Mouse (Mus musculus) limb, embryonic 13.5 days (tissue): ENCODE measurements around the gene Gm20547. TPM values are rescaled to one million over a fixed set of nuclear protein-coding genes. Genes with fewer than 3 reads are reported as not detected.
A peak's percentile ranks its signal among the peaks of the same experiment; 100 is the strongest.

Source experiments
- ATAC-seq: fragments of 200-750 bp; cut with Nextera tagmentation; 2 replicates; pipeline ENCODE4 v1.8.0; 2017; ENCODE audit warnings: low read depth, moderate number of reproducible peaks, moderate TSS enrichment; ENCODE audit not compliant: low FRiP score
- H3K27ac ChIP-seq: fragments of 300-500 bp; sonication (generic); 2 replicates; pipeline ENCODE4 v1.5.1; 2015; ENCODE audit warnings: inconsistent platforms, mild to moderate bottlenecking, moderate library complexity
- H3K27me3 ChIP-seq: fragments of 300-500 bp; sonication (generic); 2 replicates; pipeline ENCODE4 v1.6.1; 2015; ENCODE audit warnings: mild to moderate bottlenecking, inconsistent platforms
- H3K36me3 ChIP-seq: fragments of 300-500 bp; sonication (generic); 2 replicates; pipeline ENCODE4 v1.6.1; 2015; ENCODE audit warnings: inconsistent platforms, mild to moderate bottlenecking, moderate library complexity
- H3K4me1 ChIP-seq: fragments of 300-500 bp; sonication (generic); 2 replicates; pipeline ENCODE4 v1.6.1; 2015; ENCODE audit warnings: inconsistent platforms
- H3K4me2 ChIP-seq: fragments of 300-500 bp; sonication (generic); replicated peaks from 2 replicates; pipeline ENCODE4 v1.6.1; 2015; ENCODE audit warnings: inconsistent platforms, mild to moderate bottlenecking, moderate library complexity
- H3K4me3 ChIP-seq: fragments of 300-500 bp; sonication (generic); 2 replicates; pipeline ENCODE4 v1.5.1; 2015; ENCODE audit warnings: moderate library complexity, mild to moderate bottlenecking, inconsistent platforms
- H3K9ac ChIP-seq: fragments of 300-500 bp; sonication (generic); 2 replicates; pipeline ENCODE4 v1.6.1; 2015; ENCODE audit warnings: mild to moderate bottlenecking, inconsistent platforms
- H3K9me3 ChIP-seq: fragments of 300-500 bp; sonication (generic); 2 replicates; pipeline ENCODE4 v1.6.1; 2016; ENCODE audit warnings: inconsistent platforms
- WGBS: fragments of 180-500 bp; shearing (Covaris S2); methylation state at CpG from one replicate; pipeline ENCODE4 v1.1.7; 2015; 5-methylcytosine and 5-hydroxymethylcytosine counted together
- polyA plus RNA-seq: library from polyadenylated mRNA; unstranded; fragments of >200 nt; fragmentation: Nextera tagmentation; extraction: Ambion mirVana; gene quantifications from 2 replicates; pipeline ENCODE4 v1.2.1, GENCODE M21; 2015

The Gm20547 gene
- not detected in 2 replicates for polyA plus RNA-seq

DNA sequence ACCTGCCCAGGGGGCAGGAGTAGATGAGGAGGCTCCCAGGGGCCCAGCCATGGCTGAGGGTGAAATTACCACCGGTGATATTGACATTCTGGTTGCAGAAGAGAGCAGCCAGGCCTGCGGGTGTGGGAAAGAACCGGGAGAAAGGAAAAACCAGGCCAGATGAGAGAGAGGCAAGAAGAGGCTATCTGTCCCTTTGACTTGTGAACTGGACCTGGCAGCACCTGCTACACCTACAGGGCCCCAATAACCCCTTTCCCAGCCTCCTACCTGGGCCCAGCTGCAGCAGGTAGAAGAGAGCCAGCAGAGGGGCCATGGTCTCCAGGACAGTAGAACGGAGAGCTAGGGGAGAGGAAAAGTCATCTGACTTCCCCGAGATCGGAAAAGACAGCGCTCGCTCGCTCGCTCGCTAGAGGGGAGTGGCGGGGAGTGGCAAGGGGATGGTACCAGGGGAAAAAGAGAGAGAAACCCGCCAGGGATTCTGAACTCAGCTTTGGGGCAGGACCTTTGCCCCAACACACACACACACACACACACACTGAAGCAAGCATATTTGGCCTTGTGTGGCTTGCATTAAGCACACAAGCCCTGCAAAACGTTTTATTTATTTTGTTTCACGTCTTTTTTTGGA, at the start of gene Gm20547:
Gm20547 (minus strand) TSS at position 360 of the 628 bp plus-strand sequence.
- no peak within 1 kb of the TSS; the same call in 1 of the 2 replicates for H3K27ac ChIP-seq
- no peak for ATAC-seq
- H3K9me3 ChIP-seq, result no peaks in the 10 kb centered on the region
- peaks cover 16% of the 10 kb centered on the region for H3K27me3 ChIP-seq
- peak within 1 kb of the TSS; percentile 35; the same call in 1 of the 2 replicates for H3K9ac ChIP-seq
- 9% methylated on average over 15 of the region's 15 CpGs for WGBS
- peak within 1 kb of the TSS; percentile 14; the same call in 1 of the 2 replicates for H3K4me2 ChIP-seq
- H3K4me3 ChIP-seq, result no peak within 1 kb of the TSS
- 0 out of 2 replicates have a peak, but pooled peaks cover 4% of the 10 kb centered on the region for H3K4me1 ChIP-seq
- no peaks in the 10 kb centered on the region for H3K36me3 ChIP-seq

DNA sequence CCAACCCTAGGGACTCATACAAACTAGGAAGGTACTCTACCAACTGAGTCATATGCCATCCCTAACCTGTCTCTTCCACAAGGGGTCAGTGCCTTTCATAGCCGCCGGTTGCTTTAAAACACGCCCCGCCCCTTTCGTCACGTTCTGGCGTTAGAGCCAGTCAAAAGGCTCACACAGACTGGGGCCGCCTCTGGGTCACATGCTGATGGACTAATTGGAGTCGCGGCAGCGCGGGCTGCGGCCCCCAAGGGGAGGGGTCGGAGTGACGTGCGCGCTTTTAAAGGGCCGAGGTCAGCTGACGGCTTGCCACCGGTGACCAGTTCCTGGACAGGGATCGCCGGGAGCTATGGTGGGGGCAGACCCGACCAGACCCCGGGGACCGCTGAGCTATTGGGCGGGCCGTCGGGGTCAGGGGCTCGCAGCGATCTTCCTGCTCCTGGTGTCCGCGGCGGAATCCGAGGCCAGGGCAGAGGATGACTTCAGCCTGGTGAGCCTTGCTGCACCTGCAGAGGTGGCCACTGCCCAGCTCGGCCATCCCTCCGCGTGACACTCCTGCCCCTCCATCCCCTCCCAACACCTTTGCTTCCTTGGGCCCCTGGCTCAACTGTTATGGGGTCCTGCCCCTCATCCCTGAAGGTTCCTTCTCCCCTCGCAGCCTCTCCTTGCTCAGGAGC, 49.4 kb upstream of the Gm20547 start, which contains the start of gene Neu1:
Neu1 (plus strand) TSS at position 193 of the 674 bp plus-strand sequence.
- peak within 1 kb of the TSS; percentile 84 for H3K9ac ChIP-seq
- ATAC-seq, result peak; percentile 97
- H3K36me3 ChIP-seq, result peaks cover 18% of the 10 kb centered on the region
- H3K4me3 ChIP-seq, result peak within 1 kb of the TSS; percentile 77
- H3K4me1 ChIP-seq, result peaks cover 11% of the 10 kb centered on the region
- H3K27me3 ChIP-seq, result no peaks in the 10 kb centered on the region
- WGBS, result under 1% methylated on average over 38 of the region's 38 CpGs
- peak within 1 kb of the TSS; percentile 99 for H3K4me2 ChIP-seq
- H3K27ac ChIP-seq, result no peak within 1 kb of the TSS
- no peaks in the 10 kb centered on the region for H3K9me3 ChIP-seq

DNA sequence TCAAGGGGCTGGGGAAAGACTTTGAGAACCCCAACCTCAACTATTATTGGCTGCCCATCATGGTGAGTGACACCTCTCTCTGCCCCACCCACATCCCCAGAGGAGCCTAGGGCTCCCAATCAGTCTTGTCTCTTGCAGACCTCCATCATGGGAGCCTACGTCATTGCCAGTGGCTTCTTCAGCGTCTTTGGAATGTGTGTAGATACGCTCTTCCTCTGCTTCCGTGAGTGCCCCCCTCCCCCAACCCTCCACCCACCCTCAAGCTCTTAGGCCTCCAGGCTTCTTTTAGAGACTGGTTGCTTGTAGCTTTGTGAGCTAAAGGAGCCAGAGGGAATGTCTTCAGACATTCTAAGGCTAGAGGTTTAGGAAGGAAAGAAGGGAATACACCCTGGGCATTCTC, 47.0 kb upstream of the Gm20547 start:
- H3K4me2 ChIP-seq, result no peak overlapping the region
- WGBS, result 68% methylated on average over 4 of the region's 4 CpGs
- no peak overlapping the region for H3K4me3 ChIP-seq
- H3K9me3 ChIP-seq, result no peaks in the 10 kb centered on the region
- H3K4me1 ChIP-seq, result peaks cover 11% of the 10 kb centered on the region
- peaks cover 3% of the 10 kb centered on the region; the same call in 1 of the 2 replicates for H3K36me3 ChIP-seq
- no peak overlapping the region for H3K27ac ChIP-seq
- H3K9ac ChIP-seq, result no peak overlapping the region
- no peak for ATAC-seq
- no peaks in the 10 kb centered on the region for H3K27me3 ChIP-seq

DNA sequence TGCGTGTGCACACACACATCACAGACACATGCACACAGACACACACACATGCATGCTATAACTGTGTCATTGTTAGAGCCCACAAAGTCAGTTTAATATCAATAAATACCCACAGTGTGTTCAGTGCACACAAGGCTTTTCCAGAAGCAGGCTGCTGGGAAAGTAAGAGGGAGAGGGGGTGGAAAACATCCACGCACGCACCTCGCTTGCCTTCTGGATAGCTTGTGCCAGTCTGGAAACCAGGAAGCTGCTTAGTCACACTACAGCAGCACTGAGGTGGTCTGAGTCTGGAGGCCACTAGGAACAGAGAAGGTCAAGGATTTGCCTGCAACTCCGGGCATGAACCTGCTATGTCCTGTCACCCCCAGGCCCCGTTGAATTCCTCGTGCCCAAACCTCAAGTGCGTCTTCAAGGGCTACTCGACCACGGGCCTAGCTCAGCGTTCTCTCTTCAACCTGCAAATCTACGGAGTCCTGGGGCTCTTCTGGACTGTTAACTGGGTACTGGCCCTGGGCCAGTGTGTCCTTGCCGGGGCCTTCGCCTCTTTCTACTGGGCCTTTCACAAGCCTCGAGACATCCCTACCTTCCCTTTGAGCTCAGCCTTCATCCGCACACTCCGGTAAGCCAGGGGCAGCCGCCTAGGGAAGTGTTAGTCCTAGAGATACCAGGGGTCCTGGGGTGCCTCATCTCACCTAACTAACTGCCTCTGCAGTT, 45.6 kb upstream of the Gm20547 start:
- Histone ChIP-seq H3K9ac (no peak overlapping the region), H3K27ac (no peak overlapping the region), H3K36me3 (no peaks in the 10 kb centered on the region), H3K4me3 (no peak overlapping the region), H3K9me3 (no peaks in the 10 kb centered on the region), H3K27me3 (no peaks in the 10 kb centered on the region), H3K4me1 (peaks cover 10% of the 10 kb centered on the region), H3K4me2 (no peak overlapping the region)
- ATAC-seq, result no peak
- WGBS, result 84% methylated on average over 18 of the region's 18 CpGs

DNA sequence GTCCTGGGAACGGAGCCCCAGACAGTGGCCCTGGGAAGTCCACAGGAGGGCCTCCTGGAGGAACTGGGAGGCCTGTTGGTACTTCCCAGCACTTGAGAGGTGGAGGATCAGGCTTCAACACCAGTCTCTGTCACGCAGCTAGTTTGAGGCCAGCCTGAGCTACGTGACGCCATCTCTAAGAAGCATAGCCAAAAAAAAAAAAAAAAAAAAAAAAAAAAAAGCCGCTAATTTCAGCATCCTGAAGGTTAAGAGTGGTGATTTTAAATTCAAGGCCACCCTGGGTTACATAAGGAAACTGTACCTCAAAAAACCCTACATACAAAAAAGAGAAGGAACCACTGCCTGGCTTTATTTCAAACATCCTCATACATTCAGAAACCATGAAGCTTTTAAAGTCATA, 42.4 kb upstream of the Gm20547 start:
- Histone ChIP-seq H3K36me3 (no peaks in the 10 kb centered on the region), H3K9me3 (no peaks in the 10 kb centered on the region), H3K4me2 (no peak overlapping the region), H3K27me3 (no peaks in the 10 kb centered on the region), H3K27ac (no peak overlapping the region), H3K9ac (no peak overlapping the region), H3K4me1 (no peaks in the 10 kb centered on the region), H3K4me3 (no peak overlapping the region)
- WGBS, result 67% methylated on average over 4 of the region's 5 CpGs
- no peak for ATAC-seq

DNA sequence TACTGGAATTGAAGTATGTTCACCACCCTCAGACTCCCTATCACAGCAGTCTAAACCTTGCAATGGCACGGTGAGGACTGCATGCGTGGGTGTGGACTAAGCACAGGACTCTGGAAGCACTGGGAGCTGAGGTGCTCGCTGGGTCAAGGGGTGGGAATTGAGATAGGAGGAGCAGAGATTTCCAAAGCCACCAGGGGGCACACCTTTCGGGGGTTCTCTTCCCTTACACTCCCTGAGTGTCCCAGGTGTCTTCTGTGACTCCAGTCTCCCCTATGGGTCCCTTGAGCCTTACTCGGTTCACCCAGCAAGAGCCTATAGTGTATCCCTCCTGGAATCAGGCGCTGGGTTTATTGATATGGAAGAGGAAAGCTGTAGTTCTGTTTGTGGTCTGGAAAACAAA, 41.1 kb upstream of the Gm20547 start:
- H3K4me1 ChIP-seq, result no peaks in the 10 kb centered on the region
- H3K4me2 ChIP-seq, result no peak overlapping the region
- no peaks in the 10 kb centered on the region for H3K9me3 ChIP-seq
- H3K36me3 ChIP-seq, result no peaks in the 10 kb centered on the region
- H3K9ac ChIP-seq, result no peak overlapping the region
- ATAC-seq, result no peak
- no peaks in the 10 kb centered on the region for H3K27me3 ChIP-seq
- WGBS, result 46% methylated on average over 6 of the region's 6 CpGs
- no peak overlapping the region for H3K27ac ChIP-seq
- no peak overlapping the region for H3K4me3 ChIP-seq

DNA sequence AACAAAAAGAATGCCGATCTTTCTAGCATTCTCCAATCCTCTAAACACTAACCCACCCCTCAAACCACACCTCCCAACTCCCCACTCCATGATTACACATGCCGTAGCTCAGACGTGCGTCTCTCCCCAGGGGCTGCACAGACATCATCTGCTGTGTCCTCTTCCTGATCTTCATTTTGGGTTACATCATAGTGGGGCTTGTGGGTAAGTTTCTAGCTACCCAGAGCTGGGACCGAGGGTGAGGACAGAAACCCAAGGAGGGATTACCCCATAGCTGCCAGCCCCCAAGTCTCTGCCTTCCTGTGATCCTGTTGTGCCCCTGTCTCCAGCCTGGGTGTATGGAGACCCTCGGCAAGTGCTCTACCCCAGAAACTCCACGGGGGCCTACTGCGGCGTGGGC, 35.3 kb upstream of the Gm20547 start:
- Histone ChIP-seq H3K4me2 (no peak overlapping the region), H3K27me3 (no peaks in the 10 kb centered on the region), H3K4me1 (peaks cover 17% of the 10 kb centered on the region), H3K9me3 (no peaks in the 10 kb centered on the region), H3K4me3 (no peak overlapping the region), H3K9ac (no peak overlapping the region), H3K36me3 (peaks cover 20% of the 10 kb centered on the region), H3K27ac (no peak overlapping the region)
- 80% methylated on average over 9 of the region's 9 CpGs for WGBS
- ATAC-seq, result no peak

DNA sequence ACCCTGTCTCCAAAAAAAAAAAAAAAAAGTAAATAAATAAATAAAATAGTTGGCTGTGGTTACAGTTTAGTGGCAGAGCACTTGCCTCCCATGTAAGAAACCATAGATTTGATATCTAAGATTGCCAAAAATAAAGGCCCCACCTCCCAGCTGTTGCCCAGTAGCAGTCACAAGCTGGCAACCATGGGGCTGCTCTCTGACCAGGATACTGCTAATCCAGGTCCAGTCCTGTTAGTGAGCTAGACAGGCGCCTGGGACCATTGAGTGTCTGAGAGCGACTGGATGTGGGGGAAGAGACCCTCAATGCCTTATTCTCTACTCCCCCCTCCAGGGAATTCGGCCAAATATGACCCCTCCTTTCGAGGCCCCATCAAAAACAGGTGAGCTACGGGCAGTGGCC, 34.5 kb upstream of the Gm20547 start:
- Histone ChIP-seq H3K27me3 (no peaks in the 10 kb centered on the region), H3K27ac (no peak overlapping the region)
- WGBS, result 82% methylated on average over 5 of the region's 5 CpGs

DNA sequence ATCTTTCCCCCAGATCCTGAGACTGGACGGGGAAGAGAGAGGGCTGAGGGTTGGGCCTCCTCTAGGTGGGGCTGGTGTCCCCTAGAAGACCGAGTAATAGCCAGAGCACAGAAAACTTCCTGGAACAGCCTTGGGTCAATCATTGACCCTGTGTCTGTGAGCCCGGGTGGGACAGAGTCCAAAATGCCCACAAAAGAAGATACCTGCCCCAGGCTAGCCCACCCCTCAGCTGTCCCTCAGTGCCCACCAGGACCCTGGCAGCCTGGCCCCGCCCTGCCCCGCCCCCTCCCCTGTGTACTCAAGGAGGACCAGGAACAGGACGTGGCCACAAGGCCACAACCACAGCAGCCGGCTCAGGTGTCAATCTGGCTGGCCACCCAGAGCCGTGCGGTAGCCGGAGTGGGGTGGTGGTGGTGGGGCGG, 33.6 kb upstream of the Gm20547 start:
- Histone ChIP-seq H3K4me2 (no peak overlapping the region), H3K27me3 (no peaks in the 10 kb centered on the region), H3K4me1 (peaks cover 17% of the 10 kb centered on the region), H3K4me3 (no peak overlapping the region), H3K9me3 (no peaks in the 10 kb centered on the region), H3K27ac (no peak overlapping the region), H3K36me3 (peaks cover 38% of the 10 kb centered on the region), H3K9ac (peak overlapping the region; percentile 39; the same call in 1 of the 2 replicates)
- 14% methylated on average over 11 of the region's 11 CpGs for WGBS
- ATAC-seq, result peak; percentile 48; the same call in 1 of the 2 replicates

More for the DNA sequence above, 34.5 kb upstream of the Gm20547 start:
- no peak overlapping the region for H3K9ac ChIP-seq
- no peak for ATAC-seq
- H3K36me3 ChIP-seq, result peaks cover 29% of the 10 kb centered on the region
- H3K9me3 ChIP-seq, result no peaks in the 10 kb centered on the region
- peaks cover 17% of the 10 kb centered on the region for H3K4me1 ChIP-seq
- H3K4me2 ChIP-seq, result no peak overlapping the region
- no peak overlapping the region for H3K4me3 ChIP-seq

DNA sequence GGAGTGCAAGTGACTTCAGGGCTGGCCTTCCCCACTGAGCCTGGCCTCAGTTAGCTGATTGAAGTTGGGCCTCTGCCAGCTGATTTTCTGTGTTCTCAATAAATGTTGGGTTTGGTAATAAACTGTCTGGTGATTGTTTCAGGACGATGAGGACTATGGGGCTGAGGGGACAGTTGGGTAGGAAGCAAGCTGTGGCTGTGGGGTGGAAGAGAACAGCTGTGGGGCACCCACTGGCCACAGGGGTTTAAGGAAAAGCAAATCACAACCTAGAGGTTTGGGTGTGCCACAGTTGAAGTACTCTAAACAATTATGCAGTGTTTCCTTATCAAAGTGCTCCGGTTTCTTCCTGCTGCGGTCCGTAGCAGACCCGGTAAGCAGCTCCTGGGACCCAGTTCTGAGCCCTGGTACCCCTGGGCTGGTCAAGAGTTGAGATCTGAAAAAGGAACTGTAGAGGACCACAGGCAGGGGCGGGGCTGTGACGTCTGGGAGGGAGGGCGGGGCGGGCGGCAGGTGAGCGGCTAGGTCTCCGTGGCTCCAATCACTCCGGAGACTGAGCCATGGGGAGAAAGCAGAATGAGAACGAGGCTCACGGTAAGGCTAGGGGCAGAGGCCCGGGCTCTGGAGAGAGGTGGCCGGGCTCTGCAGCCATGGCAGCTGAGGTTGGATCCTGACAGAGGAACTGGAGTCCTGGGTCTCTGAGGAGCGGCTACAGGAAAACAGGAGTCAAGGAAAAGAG, 32.3 kb upstream of the Gm20547 start, which contains the start of gene Slc44a4:
Slc44a4 (plus strand) TSS at position 537 of the 736 bp plus-strand sequence.
- peaks cover 17% of the 10 kb centered on the region for H3K4me1 ChIP-seq
- no peaks in the 10 kb centered on the region for H3K9me3 ChIP-seq
- no peak for ATAC-seq
- no peaks in the 10 kb centered on the region for H3K27me3 ChIP-seq
- H3K4me3 ChIP-seq, result no peak within 1 kb of the TSS
- 35% methylated on average over 18 of the region's 18 CpGs for WGBS
- H3K9ac ChIP-seq, result peak within 1 kb of the TSS; percentile 39; the same call in 1 of the 2 replicates
- H3K4me2 ChIP-seq, result no peak within 1 kb of the TSS
- H3K27ac ChIP-seq, result no peak within 1 kb of the TSS
- H3K36me3 ChIP-seq, result peaks cover 51% of the 10 kb centered on the region

DNA sequence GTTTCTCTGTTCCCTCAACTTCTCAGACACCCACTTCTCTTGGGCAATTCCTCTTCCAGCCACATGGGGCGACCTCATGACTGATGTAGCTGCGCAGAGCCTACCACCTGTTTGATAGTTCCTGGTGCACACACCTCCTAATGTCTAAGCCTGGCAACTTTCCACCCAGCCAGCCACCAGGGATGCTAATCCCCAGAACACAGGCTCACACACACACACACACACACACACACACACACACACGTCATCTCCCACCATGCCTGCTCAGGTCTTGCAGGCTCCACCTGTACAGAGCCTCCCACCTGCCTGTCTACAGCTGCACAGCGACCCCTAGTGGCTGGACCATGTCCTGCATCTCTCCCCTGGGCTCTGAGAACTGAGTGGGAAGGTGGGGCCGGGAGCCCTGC, 30.1 kb upstream of the Gm20547 start:
- H3K9me3 ChIP-seq, result no peaks in the 10 kb centered on the region
- H3K4me3 ChIP-seq, result no peak overlapping the region
- H3K9ac ChIP-seq, result no peak overlapping the region
- H3K27me3 ChIP-seq, result no peaks in the 10 kb centered on the region
- 46% methylated on average over 5 of the region's 5 CpGs for whole genome bisulfite sequencing
- no peak overlapping the region for H3K27ac ChIP-seq
- H3K4me1 ChIP-seq, result peaks cover 17% of the 10 kb centered on the region
- no peak overlapping the region for H3K4me2 ChIP-seq
- peaks cover 73% of the 10 kb centered on the region for H3K36me3 ChIP-seq
- ATAC-seq, result peak; percentile 60; the same call in 1 of the 2 replicates
